Mouse (Mus musculus) forebrain, embryonic 16.5 days (tissue): ENCODE results near the gene Tspan9. TPM values are rescaled to one million over a fixed set of nuclear protein-coding genes. Genes with fewer than 3 reads are reported as not detected.

Experiments used
- ATAC-seq: fragments of 200-750 bp; cut with Nextera tagmentation; 2 replicates; pipeline ENCODE4 v1.8.0; 2017; ENCODE audit warnings: mild to moderate bottlenecking, moderate library complexity
- H3K27ac ChIP-seq: fragments of 300-500 bp; sonication (generic); 2 replicates; pipeline ENCODE4 v1.5.1; 2014; ENCODE audit warnings: low read length, control low read depth
- H3K27me3 ChIP-seq: fragments of 300-500 bp; sonication (generic); replicated peaks from 2 replicates; pipeline ENCODE4 v1.6.1; 2014; ENCODE audit warnings: low read length; ENCODE audit not compliant: control insufficient read depth, insufficient read depth
- H3K36me3 ChIP-seq: fragments of 300-500 bp; sonication (generic); 2 replicates; pipeline ENCODE4 v1.6.1; 2014; ENCODE audit not compliant: control insufficient read depth, insufficient read depth
- H3K4me1 ChIP-seq: fragments of 300-500 bp; sonication (generic); replicated peaks from 2 replicates; pipeline ENCODE4 v1.6.1; 2014; ENCODE audit warnings: low read length; ENCODE audit not compliant: control insufficient read depth, insufficient read depth
- H3K4me2 ChIP-seq: fragments of 300-500 bp; sonication (generic); 2 replicates; pipeline ENCODE4 v1.6.1; 2014; ENCODE audit warnings: mild to moderate bottlenecking, low read length, control low read depth
- H3K4me3 ChIP-seq: fragments of 300-500 bp; sonication (generic); replicated peaks from 2 replicates; pipeline ENCODE4 v1.5.1; 2014; ENCODE audit warnings: mild to moderate bottlenecking, low read length, control low read depth
- H3K9ac ChIP-seq: fragments of 300-500 bp; sonication (generic); replicated peaks from 2 replicates; pipeline ENCODE4 v1.6.1; 2014; ENCODE audit warnings: low read depth, low read length, control low read depth
- H3K9me3 ChIP-seq: fragments of 300-500 bp; sonication (generic); 2 replicates; pipeline ENCODE4 v1.6.1; 2016; ENCODE audit warnings: low read length; ENCODE audit not compliant: control insufficient read depth
- WGBS: fragments of 180-500 bp; shearing (Covaris S2); extraction: QIAGEN DNeasy Blood & Tissue Kit; methylation state at CpG from one replicate; pipeline ENCODE4 v1.1.7; 2014; 5-methylcytosine and 5-hydroxymethylcytosine counted together
- polyA plus RNA-seq: library from polyadenylated mRNA; unstranded; fragments of >200 nt; fragmentation: Nextera tagmentation; extraction: Ambion mirVana; gene quantifications from 2 replicates; pipeline ENCODE4 v1.2.1, GENCODE M21; 2015

Tspan9 gene
- polyA plus RNA-seq, 1 experiment from 2014 or later, result 57.4 TPM

DNA sequence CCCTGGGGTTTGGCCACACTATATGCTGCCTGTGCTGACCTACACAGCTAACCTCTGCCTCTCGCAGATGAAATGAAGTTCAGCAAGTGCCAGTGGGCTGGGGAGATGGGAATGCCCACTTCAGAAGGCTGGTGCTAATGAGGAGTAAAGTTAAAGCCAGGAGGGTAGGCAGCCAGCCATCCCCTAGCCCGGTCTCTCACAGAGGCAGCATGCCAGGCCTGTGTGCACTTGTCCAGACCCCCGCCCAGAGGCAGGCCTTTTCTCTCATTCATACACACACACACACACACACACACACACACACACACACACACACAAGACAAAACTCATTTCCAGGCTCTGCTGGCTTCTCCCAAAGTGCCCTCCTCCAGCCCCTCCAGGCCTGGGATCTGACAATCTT lies 142.6 kb downstream of the Tspan9 start:
- ATAC-seq, result peak; percentile 60
- no peaks in the 10 kb centered on the region for H3K36me3 ChIP-seq
- no peaks in the 10 kb centered on the region for H3K27me3 ChIP-seq
- no peak overlapping the region for H3K9ac ChIP-seq
- 56% methylated on average over 3 of the region's 3 CpGs for WGBS
- H3K27ac ChIP-seq, result no peak overlapping the region
- no peak overlapping the region for H3K4me2 ChIP-seq
- H3K4me1 ChIP-seq, result peaks cover 9% of the 10 kb centered on the region
- no peak overlapping the region for H3K4me3 ChIP-seq
- no peaks in the 10 kb centered on the region for H3K9me3 ChIP-seq

DNA sequence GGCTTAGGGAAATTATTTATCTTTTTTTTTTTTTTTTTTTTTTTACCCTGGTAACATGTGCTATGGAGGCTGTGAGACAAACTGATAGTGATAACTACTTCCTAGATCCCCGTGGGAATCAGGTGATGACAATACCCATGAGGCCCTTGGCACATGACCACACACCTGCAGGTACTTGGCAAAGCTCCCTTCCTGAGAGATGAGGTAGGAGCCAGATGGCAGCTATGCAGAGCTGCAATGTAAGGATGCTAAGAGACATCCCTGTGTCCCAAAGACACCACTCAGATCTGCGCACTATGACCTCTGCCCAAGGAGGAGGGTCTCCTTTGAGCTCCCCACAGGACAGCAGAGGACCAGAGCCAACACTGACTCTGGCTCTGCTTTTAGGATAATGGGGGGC lies 144.3 kb downstream of the Tspan9 start:
- H3K27ac ChIP-seq, result no peak overlapping the region
- no peak for ATAC-seq
- H3K27me3 ChIP-seq, result no peaks in the 10 kb centered on the region
- no peaks in the 10 kb centered on the region for H3K9me3 ChIP-seq
- no peak overlapping the region for H3K9ac ChIP-seq
- no peak overlapping the region for H3K4me3 ChIP-seq
- no peak overlapping the region for H3K4me2 ChIP-seq
- WGBS, result 76% methylated on average over 2 of the region's 2 CpGs
- H3K36me3 ChIP-seq, result no peaks in the 10 kb centered on the region
- peaks cover 3% of the 10 kb centered on the region; the same call in 1 of the 2 replicates for H3K4me1 ChIP-seq

DNA sequence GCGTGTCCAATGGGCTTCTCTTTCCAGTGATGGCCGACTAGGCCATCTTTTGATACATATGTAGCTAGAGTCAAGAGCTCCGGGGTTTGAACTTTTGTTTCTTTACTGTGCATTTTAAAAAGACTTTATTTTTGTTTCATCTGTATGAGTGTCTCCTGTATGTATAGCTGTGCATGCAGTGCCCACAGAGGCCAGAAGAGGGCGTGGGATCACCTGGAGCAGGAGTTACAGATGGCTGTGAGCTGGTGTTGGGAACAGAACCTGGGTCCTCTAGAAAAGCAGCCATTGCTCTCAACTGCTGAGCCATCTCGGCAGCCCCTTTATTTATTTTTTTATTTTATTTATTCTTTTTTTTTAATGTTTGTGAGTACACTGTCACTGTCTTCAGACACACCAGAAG lies 146.5 kb downstream of the Tspan9 start:
- Histone ChIP-seq H3K36me3 (no peaks in the 10 kb centered on the region), H3K9me3 (no peaks in the 10 kb centered on the region), H3K27ac (no peak overlapping the region), H3K9ac (no peak overlapping the region), H3K4me2 (no peak overlapping the region), H3K4me1 (0 out of 2 replicates have a peak, but pooled peaks cover 3% of the 10 kb centered on the region), H3K27me3 (no peaks in the 10 kb centered on the region), H3K4me3 (no peak overlapping the region)
- 84% methylated on average over 4 of the region's 5 CpGs for WGBS
- ATAC-seq, result no peak

DNA sequence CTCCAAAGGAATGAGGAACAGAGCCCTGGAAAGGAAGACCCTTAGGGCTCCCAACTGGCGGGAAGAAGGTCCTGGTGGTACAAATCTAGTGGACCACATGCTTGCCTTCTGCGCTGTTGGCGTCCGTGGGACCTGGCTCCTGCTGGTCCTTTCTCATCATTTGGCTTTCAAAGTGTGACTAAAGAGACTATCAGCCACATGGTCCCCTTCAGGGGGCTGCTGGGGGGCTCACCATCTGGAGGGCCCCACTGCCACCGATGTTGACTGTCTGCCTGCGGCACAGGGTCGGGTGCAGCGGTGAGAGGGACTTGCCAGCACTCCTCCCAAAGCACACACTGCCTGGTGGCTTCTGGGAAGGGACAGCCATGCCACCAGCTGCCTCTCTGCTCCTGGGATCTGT lies 150.4 kb downstream of the Tspan9 start:
- ATAC-seq, result no peak
- Histone ChIP-seq H3K27ac (no peak overlapping the region), H3K27me3 (no peaks in the 10 kb centered on the region), H3K4me1 (peaks cover 12% of the 10 kb centered on the region), H3K9ac (no peak overlapping the region), H3K4me2 (no peak overlapping the region), H3K9me3 (no peaks in the 10 kb centered on the region), H3K36me3 (no peaks in the 10 kb centered on the region), H3K4me3 (no peak overlapping the region)
- 84% methylated on average over 8 of the region's 8 CpGs for WGBS

DNA sequence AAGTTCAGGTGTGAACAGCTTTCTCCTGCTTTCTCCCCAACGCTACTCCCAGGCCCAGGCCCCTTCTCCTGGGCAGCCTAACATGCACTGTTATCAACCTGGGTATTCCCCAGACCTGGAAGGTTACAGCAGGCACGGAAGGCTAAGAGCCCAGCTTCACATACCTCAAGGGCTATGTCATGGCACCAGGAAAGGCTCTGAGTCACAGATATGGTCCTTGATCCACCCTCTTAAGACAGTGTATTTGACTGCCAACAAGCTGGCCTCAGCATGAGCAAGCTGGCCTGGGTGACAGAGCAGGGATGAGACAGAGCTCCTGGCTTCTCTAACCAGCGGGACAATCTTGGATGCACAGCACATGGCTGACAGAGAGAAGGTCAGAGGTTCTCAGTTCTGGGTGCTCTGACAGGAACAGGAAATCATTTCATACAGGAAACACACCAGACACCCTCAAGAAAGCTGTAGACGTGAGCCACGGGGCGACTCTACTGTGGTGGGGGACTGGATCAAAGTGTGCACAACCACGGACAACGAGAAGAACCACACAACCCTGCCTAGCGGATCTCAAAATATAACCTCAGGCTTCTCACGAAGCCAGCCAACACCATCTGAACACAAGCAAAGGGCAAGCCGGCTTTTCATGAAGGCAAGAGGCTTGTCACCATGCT lies 151.8 kb downstream of the Tspan9 start:
- Histone ChIP-seq H3K27me3 (no peaks in the 10 kb centered on the region), H3K4me2 (no peak overlapping the region), H3K36me3 (no peaks in the 10 kb centered on the region), H3K27ac (no peak overlapping the region), H3K9me3 (no peaks in the 10 kb centered on the region), H3K9ac (no peak overlapping the region), H3K4me3 (no peak overlapping the region), H3K4me1 (peaks cover 12% of the 10 kb centered on the region)
- ATAC-seq, result no peak
- 93% methylated on average over 11 of the region's 11 CpGs for WGBS

DNA sequence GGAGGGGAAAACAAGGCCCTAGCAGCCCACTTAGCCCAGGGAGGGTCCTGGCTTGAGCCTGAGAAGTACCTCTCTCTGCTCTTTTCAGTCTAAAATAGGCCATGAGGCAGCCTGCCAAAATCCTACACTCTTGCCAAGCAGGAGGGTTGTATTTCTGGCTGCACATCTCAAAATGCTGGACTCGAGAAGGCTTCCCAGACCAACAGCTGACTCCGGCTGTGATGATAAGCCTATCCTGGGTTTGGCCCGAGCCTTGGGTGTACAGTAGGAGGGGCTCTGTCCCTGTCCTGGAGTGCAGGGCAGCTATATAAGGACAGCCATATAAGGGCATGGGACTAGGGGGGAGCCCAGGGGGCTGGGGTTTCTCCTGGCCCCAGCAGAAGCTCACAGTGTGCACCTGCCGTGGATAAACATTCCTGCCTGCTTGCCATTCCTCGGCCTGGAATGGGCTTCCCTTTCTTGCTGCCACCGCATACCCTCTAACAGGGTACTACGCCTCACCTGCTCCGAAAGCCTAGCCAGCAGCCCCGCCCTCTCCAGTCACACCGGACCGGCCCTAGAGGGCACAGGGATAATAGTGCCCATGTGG lies 153.7 kb downstream of the Tspan9 start:
- 55% methylated on average over 11 of the region's 11 CpGs for WGBS
- no peak overlapping the region for H3K4me2 ChIP-seq
- ATAC-seq, result peak; percentile 58
- no peaks in the 10 kb centered on the region for H3K36me3 ChIP-seq
- no peak overlapping the region for H3K27ac ChIP-seq
- no peak overlapping the region for H3K4me3 ChIP-seq
- H3K9me3 ChIP-seq, result no peaks in the 10 kb centered on the region
- peaks cover 12% of the 10 kb centered on the region for H3K4me1 ChIP-seq
- no peaks in the 10 kb centered on the region for H3K27me3 ChIP-seq
- H3K9ac ChIP-seq, result no peak overlapping the region

DNA sequence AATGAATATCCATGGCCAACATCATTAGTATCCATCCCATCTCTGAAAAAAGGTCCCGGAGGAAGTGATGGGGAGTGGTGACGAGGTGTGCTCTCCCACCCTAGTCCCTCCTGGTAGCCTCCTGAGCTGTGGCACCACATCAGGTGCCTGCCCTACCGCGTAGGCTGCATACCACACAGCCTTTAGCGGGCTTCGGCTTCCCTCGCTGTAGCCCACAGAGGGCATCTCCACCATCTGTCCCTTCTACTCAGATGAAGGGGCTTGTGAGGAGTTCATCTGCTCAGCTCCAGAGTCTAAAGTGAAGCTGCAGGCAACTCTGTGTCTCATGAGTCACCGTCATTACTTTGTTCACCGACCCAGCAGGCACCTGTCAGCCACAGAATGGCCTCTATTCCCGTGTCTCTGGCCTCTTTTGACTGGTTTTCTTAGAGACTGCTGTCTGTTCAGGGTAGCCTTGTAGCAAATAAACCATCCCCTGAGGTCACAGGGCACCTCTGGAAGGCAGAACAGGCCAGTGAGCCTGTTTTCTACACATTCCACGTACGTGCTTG lies 154.4 kb downstream of the Tspan9 start:
- H3K4me1 ChIP-seq, result peaks cover 12% of the 10 kb centered on the region
- no peaks in the 10 kb centered on the region for H3K36me3 ChIP-seq
- no peak overlapping the region for H3K27ac ChIP-seq
- no peak for ATAC-seq
- H3K9ac ChIP-seq, result no peak overlapping the region
- no peaks in the 10 kb centered on the region for H3K27me3 ChIP-seq
- no peaks in the 10 kb centered on the region for H3K9me3 ChIP-seq
- no peak overlapping the region for H3K4me2 ChIP-seq
- H3K4me3 ChIP-seq, result no peak overlapping the region
- 75% methylated on average over 12 of the region's 12 CpGs for WGBS

DNA sequence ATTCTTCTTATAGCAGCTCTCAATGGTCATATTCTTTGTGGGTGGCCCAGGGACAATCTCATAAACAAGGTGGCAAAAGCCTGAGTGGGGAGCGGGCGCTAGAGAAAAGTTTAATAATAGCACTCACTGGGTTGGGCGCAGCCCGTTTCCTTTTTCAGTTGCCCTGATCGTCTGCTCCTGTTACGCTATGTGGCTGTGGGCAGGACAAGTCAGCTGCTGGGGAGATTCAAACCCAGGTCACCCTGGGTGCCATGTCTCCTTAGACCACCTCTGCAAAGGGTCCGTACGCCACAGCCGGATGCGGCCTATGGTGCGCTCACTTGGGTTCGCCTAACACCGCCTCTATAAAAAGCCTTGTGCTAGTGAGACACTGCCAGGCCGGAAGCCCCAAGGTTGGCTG lies 156.0 kb downstream of the Tspan9 start:
- peaks cover 12% of the 10 kb centered on the region for H3K4me1 ChIP-seq
- H3K27ac ChIP-seq, result no peak overlapping the region
- no peaks in the 10 kb centered on the region for H3K9me3 ChIP-seq
- WGBS, result 96% methylated on average over 14 of the region's 14 CpGs
- no peak overlapping the region for H3K4me3 ChIP-seq
- H3K4me2 ChIP-seq, result no peak overlapping the region
- no peaks in the 10 kb centered on the region for H3K36me3 ChIP-seq
- H3K27me3 ChIP-seq, result no peaks in the 10 kb centered on the region
- no peak overlapping the region for H3K9ac ChIP-seq
- no peak for ATAC-seq

DNA sequence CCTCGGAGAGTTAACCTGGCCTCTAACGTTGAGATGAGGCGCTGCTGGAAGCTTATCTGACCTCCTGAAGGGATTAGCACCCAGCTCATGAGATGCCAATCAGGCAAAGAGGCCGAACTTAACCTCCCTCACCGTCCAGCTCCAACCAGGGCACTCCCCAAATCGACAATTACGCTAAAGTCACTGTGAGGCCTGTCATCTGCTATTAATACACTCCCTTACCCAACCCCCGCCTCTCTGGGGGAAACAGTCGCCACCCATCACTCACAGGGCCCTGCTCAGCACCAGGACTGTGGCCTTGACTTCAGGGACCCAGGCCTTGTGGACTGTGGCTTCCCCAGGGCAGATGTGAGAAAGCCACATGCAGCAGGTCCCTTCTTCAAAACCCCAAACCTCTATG lies 157.0 kb downstream of the Tspan9 start:
- 61% methylated on average over 9 of the region's 9 CpGs for WGBS
- no peak overlapping the region for H3K9ac ChIP-seq
- no peaks in the 10 kb centered on the region for H3K9me3 ChIP-seq
- no peaks in the 10 kb centered on the region for H3K36me3 ChIP-seq
- no peak for ATAC-seq
- no peaks in the 10 kb centered on the region for H3K27me3 ChIP-seq
- peaks cover 13% of the 10 kb centered on the region for H3K4me1 ChIP-seq
- no peak overlapping the region for H3K27ac ChIP-seq
- no peak overlapping the region for H3K4me2 ChIP-seq
- H3K4me3 ChIP-seq, result no peak overlapping the region
